Mouse (Mus musculus): Measurements from ENCODE around the gene Hoxb2.

Hoxb2 gene

DNA sequence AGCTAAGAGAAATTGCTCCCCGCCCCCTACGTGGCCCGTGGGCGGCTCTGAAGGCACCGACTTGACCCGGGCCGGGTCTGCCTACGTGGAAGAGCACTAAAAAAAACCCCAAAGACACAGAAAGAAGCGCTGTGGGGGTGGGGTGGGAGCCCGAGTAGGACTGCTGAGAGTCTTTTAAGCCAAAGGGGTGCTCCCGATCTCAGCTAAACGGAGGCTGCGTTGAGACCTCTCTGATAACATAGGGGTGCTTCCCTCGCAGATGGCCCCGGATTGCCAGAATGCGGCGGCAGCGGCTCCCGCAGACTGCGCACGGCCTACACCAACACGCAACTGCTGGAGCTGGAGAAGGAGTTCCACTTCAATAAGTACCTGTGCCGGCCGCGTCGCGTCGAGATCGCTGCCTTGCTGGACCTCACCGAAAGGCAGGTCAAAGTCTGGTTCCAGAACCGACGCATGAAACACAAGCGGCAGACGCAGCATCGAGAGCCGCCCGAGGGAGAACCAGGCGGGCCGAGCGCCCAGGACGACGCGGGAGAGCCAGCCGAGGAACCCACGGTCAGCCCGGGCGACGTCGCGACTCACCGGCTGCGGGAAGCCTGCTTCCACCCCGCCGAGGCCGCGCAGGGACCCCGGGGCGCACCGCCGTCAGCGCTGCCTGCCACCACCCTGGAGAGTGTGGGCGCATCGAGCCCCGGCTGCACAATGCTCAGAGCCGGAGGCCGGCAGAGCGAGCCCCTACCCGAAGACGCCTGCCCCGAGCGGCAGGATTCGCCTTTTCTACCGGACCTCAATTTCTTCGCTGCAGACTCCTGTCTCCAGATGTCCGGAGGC is 2.6 kb downstream of the Hoxb2 start:
- peak; percentile 32 for DNase-seq

DNA sequence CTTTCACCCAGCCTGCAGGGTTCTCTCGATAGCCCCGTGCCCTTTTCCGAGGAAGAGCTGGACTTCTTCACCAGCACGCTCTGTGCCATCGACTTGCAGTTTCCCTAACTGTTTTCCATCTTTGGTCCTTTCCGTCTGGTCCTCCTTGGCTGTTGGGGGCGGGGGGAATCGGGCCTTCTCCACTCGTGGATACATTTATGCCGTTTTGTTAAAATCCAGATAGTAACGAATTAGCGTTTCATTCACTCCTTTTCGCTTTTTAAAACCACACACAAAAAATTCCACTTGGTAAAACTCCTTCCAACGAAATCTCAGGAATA is 3.2 kb downstream of the Hoxb2 start:
- DNase-seq, result no peak

DNA sequence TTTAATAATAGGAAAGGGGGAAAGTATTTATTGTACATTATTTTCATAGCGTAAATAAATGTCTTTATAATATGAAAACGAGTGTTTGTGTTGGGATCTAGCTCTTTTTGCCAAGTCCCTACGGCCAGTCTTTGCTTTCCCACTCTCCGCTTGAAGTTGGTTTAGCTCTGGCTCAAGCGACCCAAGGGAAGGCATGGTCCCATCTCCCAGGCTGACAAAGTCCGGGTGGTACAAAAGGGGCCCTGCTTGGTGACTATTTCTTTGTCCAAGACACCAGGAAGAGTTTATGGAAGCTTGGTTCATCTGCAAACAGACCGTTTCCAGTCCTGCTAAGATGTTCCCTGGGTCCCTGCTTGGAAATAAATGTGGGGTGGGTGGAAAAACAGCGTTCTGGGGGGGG is 3.6 kb downstream of the Hoxb2 start:
- DNase-seq, result no peak

DNA sequence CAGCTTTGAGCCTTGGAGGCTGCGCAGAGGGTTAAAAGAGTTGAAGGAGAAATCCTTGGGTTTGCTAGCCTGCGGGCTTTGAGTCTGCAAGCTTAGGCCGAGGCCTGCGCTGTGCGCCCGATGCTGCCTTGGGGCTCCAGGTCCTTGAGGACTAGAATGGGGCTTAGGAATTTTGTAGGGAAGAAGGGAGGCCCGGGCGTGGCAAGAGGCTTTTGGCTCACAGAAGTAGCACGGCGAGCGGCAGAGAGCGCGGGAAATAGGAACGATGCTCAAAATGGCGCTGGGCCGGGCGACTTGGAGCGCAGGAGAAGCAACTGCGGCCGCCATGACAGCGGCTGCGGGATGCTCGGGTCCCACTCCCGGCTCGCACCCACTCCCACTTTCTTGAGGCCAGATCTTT is 4.1 kb downstream of the Hoxb2 start:
- no peak for DNase-seq

DNA sequence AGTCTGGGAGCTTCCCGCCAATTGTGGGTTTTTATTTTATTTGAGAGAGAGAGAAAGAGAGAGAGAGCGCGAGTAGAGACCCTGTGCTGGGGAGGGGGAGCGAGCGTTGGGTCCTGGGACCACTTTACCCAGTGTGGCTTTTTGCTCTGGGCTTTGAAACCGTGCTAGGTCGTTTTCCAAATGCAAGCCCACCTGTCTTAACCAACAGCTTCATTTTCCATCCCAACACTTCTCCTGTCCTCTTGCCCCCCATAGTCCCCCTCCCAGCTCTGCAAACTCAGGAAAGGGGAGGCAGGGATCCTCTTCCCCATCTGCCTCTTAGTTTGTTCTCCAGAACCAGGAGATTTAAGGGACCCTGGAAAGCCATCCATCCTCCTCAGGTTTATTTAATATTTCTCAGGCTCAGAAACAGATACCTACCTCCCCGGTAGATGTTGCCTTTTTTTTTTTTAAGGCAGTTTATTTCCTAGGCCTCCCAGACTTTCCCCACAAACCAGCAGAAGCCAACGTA is 4.5 kb downstream of the Hoxb2 start:
- DNase-seq, result no peak

DNA sequence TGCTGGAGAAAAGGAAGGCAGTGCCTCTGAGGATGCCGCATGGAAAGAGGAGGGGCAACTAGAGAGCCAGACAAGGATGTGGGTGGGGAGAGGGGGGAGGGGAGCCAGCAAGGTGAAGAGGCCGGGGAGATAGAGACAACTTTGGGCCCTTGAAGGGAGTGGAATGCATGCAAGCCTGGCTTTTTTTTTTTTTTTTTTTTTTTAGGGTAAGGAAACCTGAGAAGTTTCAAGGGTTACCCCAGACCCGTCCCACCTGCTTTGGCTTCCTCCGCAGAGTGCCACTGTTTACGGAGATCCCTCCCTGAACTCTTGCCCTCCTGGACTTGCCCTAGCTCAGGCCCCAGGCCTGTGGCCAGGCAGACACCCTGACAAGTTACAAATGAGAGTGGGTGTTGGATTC is 13.5 kb downstream of the Hoxb2 start:
- no peak for DNase-seq

DNA sequence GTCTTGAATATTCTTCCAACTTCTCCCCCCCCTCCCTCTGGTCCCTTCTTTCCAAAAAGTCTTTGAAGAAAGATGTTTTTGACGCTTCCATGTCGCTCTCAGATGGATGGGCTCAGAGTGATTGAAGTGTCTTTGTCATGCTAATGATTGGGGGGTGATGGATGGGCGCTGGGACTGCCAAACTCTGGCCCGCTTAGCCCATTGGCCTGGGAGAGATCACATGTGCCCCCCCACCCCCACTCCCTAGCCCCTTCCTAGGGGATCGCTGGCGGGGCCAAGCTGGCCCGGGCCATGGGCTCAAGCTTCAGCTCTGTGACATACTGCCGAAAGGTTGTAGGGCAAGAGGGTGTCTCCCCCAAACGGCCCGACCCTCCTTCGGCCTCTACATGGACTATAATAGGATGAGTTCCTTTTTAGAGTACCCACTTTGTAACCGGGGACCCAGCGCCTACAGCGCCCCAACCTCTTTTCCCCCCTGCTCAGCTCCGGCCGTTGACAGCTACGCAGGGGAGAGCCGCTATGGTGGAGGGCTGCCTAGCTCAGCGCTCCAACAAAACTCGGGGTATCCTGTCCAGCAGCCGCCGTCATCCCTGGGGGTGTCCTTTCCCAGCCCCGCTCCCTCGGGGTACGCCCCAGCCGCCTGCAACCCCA is 15.2 kb downstream of the Hoxb2 start, which contains the start of gene Hoxb1:
Gene Hoxb1, plus strand, starts transcription at position 312 of the 651 bp plus-strand sequence.
- DNase-seq, result no peak

DNA sequence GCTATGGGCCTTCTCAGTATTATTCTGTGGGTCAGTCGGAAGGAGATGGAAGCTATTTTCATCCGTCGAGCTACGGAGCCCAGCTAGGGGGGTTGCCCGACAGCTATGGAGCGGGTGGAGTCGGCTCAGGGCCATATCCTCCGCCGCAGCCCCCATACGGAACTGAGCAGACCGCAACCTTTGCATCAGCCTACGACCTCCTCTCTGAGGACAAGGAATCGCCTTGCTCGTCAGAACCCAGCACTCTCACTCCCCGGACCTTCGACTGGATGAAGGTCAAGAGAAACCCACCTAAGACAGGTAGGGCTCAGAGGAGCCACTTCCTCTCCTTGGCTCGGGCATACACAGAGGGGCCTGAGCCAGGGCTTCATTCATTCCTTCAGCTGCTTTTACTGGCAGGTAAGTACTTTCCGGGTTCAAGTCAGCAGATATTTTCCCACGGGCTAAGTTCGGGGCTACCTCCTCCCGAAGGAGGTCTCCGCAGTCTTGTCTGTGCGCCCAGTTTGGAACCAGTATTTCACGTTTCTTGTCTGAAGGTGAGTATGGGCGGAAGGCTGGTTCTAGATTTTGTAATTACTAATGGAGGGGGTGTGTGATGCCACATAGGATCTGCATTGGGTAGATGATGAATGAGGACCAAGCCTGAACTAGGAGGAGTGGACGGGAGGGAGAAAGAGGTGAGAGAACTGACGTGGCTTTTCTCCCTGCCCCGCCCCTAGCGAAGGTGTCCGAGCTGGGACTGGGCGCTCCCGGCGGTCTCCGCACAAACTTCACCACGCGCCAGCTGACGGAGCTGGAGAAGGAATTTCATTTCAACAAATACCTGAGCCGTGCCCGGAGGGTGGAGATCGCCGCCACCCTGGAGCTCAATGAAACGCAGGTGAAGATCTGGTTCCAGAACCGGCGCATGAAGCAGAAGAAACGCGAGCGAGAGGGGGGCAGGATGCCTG is 16.0 kb downstream of the Hoxb2 start:
- DNase-seq, result no peak

DNA sequence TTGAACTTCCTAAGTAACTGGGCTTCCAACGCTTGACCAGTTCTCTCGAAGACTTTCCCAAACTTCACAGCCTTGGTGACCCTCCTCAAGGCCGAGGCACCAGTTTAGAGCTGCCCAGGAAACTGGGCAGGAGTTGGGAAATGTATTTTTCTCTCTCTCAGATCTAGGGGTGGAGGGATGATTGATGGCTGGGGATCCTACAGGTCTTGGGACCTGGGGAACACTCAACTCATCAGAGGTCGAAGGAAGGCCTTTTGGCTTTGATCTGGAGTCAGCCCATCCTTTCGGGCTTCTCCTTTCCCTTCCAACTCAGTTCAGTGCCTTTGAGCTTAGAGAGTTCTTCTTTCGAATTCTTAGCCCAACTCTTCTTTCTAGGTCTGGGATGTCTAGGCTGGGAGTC is 16.8 kb downstream of the Hoxb2 start:
- DNase-seq, result no peak

DNA sequence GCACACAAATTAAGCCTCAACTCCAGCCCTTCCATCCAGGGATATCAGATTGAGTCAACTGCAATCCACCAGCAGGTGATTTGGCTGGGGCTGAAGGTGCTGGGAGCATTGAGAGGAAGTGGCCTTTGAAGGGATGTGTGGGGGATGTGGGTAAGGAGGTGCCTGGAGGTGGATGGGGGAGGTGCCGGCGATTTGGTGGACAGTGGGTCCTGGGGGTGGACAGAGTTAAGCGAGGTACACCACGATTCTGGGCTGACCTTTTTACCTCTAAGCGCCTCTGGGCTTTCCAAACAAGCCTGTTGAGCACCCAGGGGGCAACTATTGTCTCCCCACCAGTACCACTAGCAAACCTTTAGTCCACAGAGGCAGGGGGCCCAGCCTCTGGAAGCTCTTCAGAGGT is 18.4 kb downstream of the Hoxb2 start:
- no peak for DNase-seq

DNA sequence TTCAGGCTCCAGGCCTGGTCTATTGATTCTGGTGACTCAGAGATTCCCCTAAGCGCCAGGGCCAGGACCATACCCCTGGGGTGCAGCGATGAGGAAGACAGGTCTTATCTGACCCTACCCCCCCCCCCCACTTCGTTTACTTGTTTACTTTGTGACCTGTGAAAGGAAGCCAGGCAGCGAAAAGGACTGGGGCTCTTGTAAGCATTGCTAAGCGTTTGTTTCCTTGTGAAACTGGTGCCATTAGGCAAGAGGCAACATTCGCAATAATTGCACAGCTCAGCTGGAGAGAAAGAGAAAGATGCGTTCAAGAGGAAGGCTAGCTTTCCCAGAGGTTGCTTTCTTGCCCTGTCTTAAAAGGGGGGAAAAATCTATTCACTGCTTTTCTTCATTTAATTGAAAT is 18.8 kb downstream of the Hoxb2 start:
- no peak for DNase-seq

DNA sequence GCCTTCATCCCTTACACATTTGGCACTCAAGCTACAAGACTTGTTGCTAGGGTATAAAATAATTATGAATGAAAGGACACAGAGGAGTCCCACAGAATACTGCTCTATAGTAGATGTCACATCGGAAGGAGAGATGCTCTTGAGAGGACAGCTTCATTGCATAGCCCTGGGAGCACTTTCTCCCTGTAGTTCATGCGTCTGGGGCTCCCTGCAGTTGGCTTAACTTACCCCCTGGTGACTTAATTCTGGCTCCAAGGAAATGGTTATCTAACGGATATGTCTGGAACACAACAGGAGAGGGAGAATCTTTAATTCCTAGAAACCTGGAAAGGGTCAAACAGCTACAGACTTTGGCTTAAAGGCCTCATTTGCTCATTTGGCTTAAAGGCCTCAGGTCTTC is 21.4 kb downstream of the Hoxb2 start:
- DNase-seq, result no peak

DNA sequence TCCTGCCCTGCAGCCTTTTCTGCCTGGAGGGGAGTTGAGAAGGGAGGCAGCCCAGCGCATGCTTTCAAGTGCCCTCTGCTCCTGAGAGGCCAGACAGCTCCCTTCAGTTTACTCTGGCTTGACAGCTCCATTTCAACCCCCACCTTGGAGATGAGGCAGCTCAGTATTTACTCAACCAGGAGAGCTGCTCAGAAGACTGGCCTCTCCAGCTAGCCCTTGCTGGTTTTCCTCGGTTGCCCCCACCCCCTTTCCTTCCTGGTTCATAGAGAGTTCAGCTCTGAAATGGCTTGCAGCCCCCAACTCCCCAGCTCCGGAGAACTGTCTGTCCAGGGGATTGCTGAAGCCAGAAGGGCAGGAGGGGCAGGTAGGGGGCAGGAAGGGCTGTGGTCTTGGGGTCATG is 22.2 kb downstream of the Hoxb2 start:
- no peak for DNase-seq

DNA sequence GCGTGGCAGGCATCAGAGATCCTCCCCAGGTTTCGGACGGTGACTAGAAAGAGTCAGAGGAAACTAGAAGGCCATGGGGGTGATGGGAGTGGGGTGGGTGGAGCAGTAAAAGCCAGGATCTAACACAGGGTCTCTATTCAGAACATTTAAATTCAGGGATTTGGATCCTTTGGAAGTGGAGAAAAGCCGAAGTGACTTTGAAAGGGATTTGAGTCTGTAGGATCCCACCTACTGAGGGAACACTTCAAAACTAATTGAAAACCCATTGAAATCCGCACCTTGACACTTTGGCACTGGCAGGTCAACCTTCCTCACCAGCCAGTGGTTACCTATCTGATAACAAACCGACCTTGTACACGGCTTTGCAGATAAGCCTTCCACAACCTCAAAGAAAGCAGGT is 24.5 kb downstream of the Hoxb2 start:
- DNase-seq, result no peak

DNA sequence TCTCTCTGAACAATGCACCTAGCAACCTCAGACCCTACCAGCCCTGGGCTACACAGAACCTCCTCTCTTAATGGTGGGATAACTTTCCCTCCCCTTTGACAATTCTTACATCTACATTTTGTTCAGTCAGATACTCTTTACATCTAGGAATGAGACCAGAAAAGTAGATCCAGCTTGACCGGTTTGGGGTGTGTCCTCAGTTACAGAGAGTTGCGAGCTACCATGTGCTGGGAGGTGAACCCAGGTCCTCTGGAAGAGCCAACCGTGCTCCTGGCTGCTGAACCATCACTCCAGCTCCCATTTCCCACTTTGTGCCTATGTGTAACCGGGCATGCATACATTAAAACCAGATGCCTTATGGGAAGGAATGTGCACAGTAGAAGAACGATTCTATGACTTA is 33.1 kb downstream of the Hoxb2 start:
- DNase-seq, result no peak

DNA sequence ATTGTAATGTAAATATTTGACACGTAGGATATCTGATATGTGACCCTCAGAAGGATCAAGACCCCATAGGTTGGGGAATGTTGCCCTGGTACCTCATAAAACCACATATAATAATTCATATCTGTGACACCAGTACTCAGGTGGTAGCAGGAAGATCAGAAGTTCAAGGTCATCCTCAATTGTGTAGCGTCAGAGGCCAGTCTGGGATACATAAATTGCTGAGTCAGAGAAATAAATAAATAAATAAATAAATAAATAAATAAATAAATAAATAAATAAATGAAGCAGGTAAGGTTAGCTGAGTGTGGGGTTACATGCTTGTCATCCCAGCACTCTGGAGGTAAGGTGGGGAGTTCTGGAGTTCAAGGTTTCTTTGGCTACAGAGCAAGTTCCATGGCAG is 37.3 kb downstream of the Hoxb2 start:
- no peak for DNase-seq

DNA sequence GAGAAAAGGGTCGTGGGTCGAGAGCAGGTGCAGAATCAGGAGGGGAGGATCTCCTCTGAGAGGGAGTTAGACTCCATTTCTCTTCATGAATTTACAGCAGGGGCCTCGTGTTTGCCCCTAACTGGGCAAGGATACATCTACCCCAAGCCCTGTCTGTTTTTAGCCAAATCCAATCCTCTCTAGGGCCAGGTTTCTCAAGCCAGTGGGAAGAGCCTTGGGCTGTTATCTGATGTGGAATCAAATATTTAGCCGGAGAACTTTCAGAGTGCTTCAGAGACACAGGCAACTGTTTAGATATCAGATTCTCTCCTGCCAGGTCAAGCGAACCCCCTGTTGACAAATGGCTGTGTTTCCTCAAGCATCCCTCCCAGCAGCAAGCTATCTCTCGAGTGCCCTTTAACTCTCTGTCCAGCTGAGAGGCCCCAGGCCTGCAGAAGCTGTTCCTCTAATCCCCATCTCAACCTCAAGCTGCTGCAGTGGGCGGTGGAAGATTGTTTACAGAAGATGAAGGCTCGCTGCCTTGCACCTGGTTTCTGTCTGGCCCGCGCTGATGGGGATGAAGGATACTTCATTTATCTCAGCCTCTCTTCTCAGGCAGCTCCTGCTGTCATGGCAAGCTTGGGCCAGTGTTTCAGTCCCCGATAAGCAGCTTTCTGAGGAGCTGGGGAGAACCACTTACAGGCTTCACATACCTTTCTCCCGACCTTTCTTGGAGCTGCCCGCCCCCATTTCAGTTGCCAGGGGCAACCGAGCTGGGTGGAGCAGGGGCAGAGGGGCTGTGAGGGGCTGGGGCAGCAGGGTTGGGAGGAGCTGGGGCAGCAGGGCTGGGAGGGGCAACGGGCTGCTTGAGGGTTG is 46.7 kb downstream of the Hoxb2 start:
- peak; percentile 35 for DNase-seq

DNA sequence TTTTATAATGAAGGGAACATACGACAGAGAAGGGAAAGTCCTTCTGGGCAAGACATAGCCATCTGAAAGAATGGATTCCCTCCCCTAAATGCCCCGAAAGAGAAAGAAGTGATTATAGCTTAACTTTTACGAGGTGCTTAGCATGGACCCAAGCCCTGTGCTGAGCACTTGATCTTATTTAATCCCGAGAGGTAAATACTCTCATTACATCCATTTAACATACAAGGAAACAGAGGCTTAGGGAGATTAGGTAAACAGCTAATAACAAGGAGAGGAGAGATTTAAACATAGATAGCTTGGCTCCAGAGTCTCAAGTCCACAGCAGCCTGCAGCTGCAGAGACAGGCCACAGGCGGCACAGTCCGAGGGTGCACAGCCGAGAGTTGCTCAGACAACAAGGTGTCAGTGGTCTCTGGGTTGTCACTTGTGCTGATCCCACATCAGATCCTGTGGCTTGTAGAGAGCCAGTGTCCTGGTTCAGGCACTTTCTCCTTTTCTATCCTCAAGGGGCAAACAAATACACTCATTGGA is 47.5 kb downstream of the Hoxb2 start:
- DNase-seq, result no peak

DNA sequence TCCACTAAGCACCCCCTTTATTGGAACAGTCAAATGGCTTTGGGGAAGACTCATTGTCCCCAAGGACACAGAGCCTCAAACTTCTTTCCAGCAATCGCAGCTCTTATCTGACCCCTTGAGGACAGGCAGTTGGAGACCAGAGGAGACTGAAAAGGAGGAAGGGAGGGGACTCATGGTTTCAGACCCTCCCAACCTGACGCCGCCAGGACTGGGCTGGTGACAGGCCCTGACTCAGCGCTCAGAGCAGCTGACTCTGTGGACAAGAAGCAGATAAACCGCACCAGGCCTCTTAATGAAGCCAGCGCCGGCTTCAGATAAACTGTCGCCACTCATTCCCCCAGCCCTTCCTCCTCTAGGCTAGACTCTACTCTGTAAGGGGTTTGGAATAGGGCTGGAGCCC is 49.6 kb downstream of the Hoxb2 start:
- DNase-seq, result peak; percentile 55

Measured in liver (tissue).